In the genomic region with DNA sequence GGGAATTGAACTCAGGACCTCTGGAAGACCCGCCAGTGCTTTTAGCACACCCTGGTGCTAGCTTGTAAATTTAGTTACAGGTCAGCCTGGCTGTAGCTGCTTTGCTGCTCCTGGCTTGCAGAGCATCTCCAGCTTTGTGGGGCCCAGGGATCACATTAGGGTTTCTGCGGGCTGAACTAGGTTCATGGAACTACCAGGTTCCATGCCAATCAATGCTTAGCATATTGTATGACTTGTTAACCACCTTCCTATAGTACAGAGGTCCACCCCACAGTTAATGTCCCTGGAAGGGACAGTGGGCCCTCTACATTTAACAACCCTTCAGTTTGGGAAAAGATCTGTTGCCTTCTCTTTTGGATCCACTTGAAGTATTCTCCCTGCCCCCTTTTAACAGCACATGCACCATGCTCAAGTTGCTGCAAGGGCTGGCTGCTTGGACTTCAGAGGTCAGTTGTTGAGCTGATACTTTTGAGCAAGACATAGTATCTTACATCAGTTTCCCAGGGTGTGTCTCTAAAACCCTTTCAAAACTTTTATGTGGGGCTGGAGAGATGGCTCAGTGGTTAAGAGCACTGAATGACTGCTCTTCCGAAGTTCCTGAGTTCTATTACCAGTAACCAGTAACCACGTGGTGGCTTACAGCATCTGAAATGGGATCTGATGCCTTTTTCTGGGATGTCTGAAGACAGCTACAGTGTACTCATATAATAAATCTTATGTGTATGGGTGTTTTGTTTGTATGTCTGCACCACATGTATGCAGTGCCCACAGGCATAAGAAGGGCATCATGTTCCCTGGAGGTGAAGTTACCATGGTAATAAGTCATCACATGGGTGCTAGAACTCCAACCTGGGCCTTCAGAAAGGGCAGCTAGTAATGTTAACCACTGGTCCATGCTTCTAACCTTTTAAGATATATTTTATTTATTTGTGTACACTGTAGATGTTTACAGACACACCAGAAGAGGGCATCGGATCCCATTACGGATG, we compare ENCODE assay signal across 12 mouse cellular contexts. TPM values are rescaled to one million over a fixed set of nuclear protein-coding genes. Genes with fewer than 3 reads are reported as not detected.
DNase-seq lines count a peak whose midpoint lies in the region; ATAC-seq and TF ChIP-seq lines count a peak whose summit lies in the region.
"Had no signal": no experiment of that assay in that cellular context is flagged by ENCODE, and none has a peak within 500 bp of the region (broad histone marks: within the 10 kb centered on the region; RNA-seq: fewer than 3 reads in every experiment).

No protein-coding gene starts in this region.

- H3K27ac ChIP-seq in stomach, embryonic 15.5 days = 0 out of 2 replicates have a peak overlapping the region, but pooled peaks have one; percentile 16
- no peak overlapping the region for H3K27ac ChIP-seq in stomach, postnatal 0 days (replicated peaks)

- no peak for TF ChIP-seq EP300 in stomach, postnatal 0 days (optimal IDR thresholded peaks at IDR 0.05)

- no peak overlapping the region for H3K9ac ChIP-seq in stomach, embryonic 15.5 days
- H3K9ac ChIP-seq in stomach, postnatal 0 days (ENCODE audit: low read length) = no peak overlapping the region

- peaks cover 16% of the 10 kb centered on the region for H3K4me1 ChIP-seq in stomach, embryonic 15.5 days
- no peaks in the 10 kb centered on the region; the same call in 1 of the 2 replicates for H3K4me1 ChIP-seq in stomach, postnatal 0 days (replicated peaks; ENCODE audit: control insufficient read depth, insufficient read depth)

- no peak for TF ChIP-seq CTCF in stomach, postnatal 0 days (IDR thresholded peaks at IDR 0.05; ENCODE audit: low read depth)

- no peaks in the 10 kb centered on the region for H3K27me3 ChIP-seq in stomach, embryonic 15.5 days (replicated peaks)
- H3K27me3 ChIP-seq in stomach, postnatal 0 days (ENCODE audit: control insufficient read depth, insufficient read depth, low read length) = no peaks in the 10 kb centered on the region

- no peak overlapping the region for H3K4me3 ChIP-seq in stomach, embryonic 15.5 days (replicated peaks)
- H3K4me3 ChIP-seq in stomach, postnatal 0 days (ENCODE audit: low read depth, low read length) = no peak overlapping the region
- H3K4me3 ChIP-seq: megakaryocyte, embryonic 14.5 days had no signal

- H3K36me3 ChIP-seq in stomach, embryonic 15.5 days = peaks cover 17% of the 10 kb centered on the region
- H3K36me3 ChIP-seq in stomach, postnatal 0 days (ENCODE audit: control insufficient read depth, insufficient read depth, low read length) = no peaks in the 10 kb centered on the region; the same call in 1 of the 2 replicates

- H3K4me2 ChIP-seq in stomach, embryonic 15.5 days = no peak overlapping the region
- no peak overlapping the region for H3K4me2 ChIP-seq in stomach, postnatal 0 days (replicated peaks; ENCODE audit: low read depth)

- peak; percentile 20 for DNase-seq in cerebellum, adult 9-10 months
- DNase-seq in cerebellum, postnatal 14 days = no peak
- DNase-seq in stomach, postnatal 0 days (ENCODE audit: low spot score) = no peak
- peak; percentile 62 for DNase-seq in liver
- no peak for DNase-seq in right cerebral cortex, postnatal 25 days
- no peak for DNase-seq in kidney, postnatal 14 days
- DNase-seq: cerebellum, adult 9-11 months; gastrocnemius, postnatal 25 days had no signal

- H3K9me3 ChIP-seq in stomach, embryonic 15.5 days = no peaks in the 10 kb centered on the region
- no peaks in the 10 kb centered on the region for H3K9me3 ChIP-seq in stomach, postnatal 0 days (ENCODE audit: control insufficient read depth, low read length)
- H3K9me3 ChIP-seq: megakaryocyte, embryonic 14.5 days had no signal

- no peak for ATAC-seq in stomach, embryonic 15.5 days (ENCODE audit: insufficient read depth, low FRiP score, low read depth)
- no peak for ATAC-seq in stomach, postnatal 0 days (ENCODE audit: low FRiP score, low TSS enrichment)
- ATAC-seq in granulocyte monocyte progenitor cell, adult 5-6 weeks (replicated peaks; ENCODE audit: poor library complexity, severe bottlenecking) = no peak
- ATAC-seq: activated CD4-positive, CD25-positive, alpha-beta regulatory T cell, adult 4 months had no signal

- 24% methylated on average over 6 of the region's 6 CpGs for WGBS in stomach, embryonic 15.5 days
- WGBS in stomach, postnatal 0 days = 25% methylated on average over 6 of the region's 6 CpGs

RNA-seq across cellular contexts. Expression of gene Znfx1, which starts 4.0 kb away (rescaled TPM):
- 7.9 TPM in 2 replicates for polyA plus RNA-seq in stomach, embryonic 15.5 days (2015; fragmentation: Nextera tagmentation; extraction: Ambion mirVana)
- 4.2 and 4.3 TPM in 2 replicates for polyA plus RNA-seq in stomach, postnatal 0 days (2015; fragmentation: Nextera tagmentation; extraction: Ambion mirVana)
- total RNA-seq in granulocyte monocyte progenitor cell, adult 5-6 weeks (2014; fragmentation: Nextera tagmentation) = 25.4 and 28.2 TPM in 2 replicates
- 23.1 and 29.1 TPM in 2 replicates for total RNA-seq in granulocyte monocyte progenitor cell, adult 5-6 weeks (2017)

RNA-seq across cellular contexts. Expression of gene Ddx27, which starts 51.8 kb away (rescaled TPM):
- 47.4 and 50.4 TPM in 2 replicates for polyA plus RNA-seq in stomach, embryonic 15.5 days (2015; fragmentation: Nextera tagmentation; extraction: Ambion mirVana)
- polyA plus RNA-seq in stomach, postnatal 0 days (2015; fragmentation: Nextera tagmentation; extraction: Ambion mirVana) = 21.8 and 22.0 TPM in 2 replicates
- total RNA-seq in granulocyte monocyte progenitor cell, adult 5-6 weeks (2014; fragmentation: Nextera tagmentation) = 61.9 and 68.6 TPM in 2 replicates
- total RNA-seq in granulocyte monocyte progenitor cell, adult 5-6 weeks (2017) = 97.9 and 106 TPM in 2 replicates

Comparison
In these comparisons a context has a peak if more than half of its experiments do, and no peak if none do; other contexts are left out.
1. DNase-seq: peak in cerebellum, adult 9-10 months (single experiment) and liver (single experiment); none in cerebellum, postnatal 14 days (0 of 2), stomach, postnatal 0 days (single experiment), right cerebral cortex, postnatal 25 days (single experiment) and kidney, postnatal 14 days (single experiment).